Mouse (Mus musculus): ENCODE data around the gene Wfdc10. TPM values are rescaled to one million over a fixed set of nuclear protein-coding genes. Genes with fewer than 3 reads are reported as not detected.
"Not testable (repeated sequence)": the region's sequence is repeated elsewhere in the genome, so short reads cannot be mapped to it uniquely, and the experiment has no call there.

The Wfdc10 gene
- not detected in 2 replicates for polyA plus RNA-seq (2014; fragmentation: Nextera tagmentation; extraction: Ambion mirVana)

GRCm38 (mm10) chr2:164655858-164656257 is at the start of gene Wfdc10:
TSS of gene Wfdc10 (plus strand) at chr2:164656046.
- H3K9ac ChIP-seq (ENCODE audit: low read length): no peak within 1 kb of the TSS
- H3K9me3 ChIP-seq (ENCODE audit: control insufficient read depth, low read length): no peaks in the 10 kb centered on the region
- WGBS: 18% methylated on average over 11 of the region's 11 CpGs
- no peaks in the 10 kb centered on the region for H3K36me3 ChIP-seq (ENCODE audit: control insufficient read depth, insufficient read depth, low read length)
- no peak within 1 kb of the TSS for H3K4me3 ChIP-seq (ENCODE audit: low read depth, low read length)
- ATAC-seq (ENCODE audit: insufficient read depth, low FRiP score, low TSS enrichment) (no peak), DNase-seq (ENCODE audit: low spot score) (peak; percentile 65)
- H3K4me2 ChIP-seq (ENCODE audit: low read depth): no peak within 1 kb of the TSS
- no peaks in the 10 kb centered on the region for H3K27me3 ChIP-seq (ENCODE audit: control insufficient read depth, insufficient read depth, low read length)
- H3K4me1 ChIP-seq (ENCODE audit: control insufficient read depth, insufficient read depth, low read length): no peaks in the 10 kb centered on the region
- H3K27ac ChIP-seq (ENCODE audit: low read depth, low read length): no peak within 1 kb of the TSS

- no peaks in the 10 kb centered on the region for H3K36me3 ChIP-seq (ENCODE audit: control insufficient read depth, insufficient read depth, low read length)
- H3K4me2 ChIP-seq (ENCODE audit: low read depth): no peak overlapping the region
- H3K27ac ChIP-seq (ENCODE audit: low read depth, low read length): no peak overlapping the region
- no peak overlapping the region for H3K9ac ChIP-seq (ENCODE audit: low read length)
- H3K4me3 ChIP-seq (ENCODE audit: low read depth, low read length): no peak overlapping the region
- 78% methylated on average over 6 of the region's 6 CpGs for WGBS
- ATAC-seq (ENCODE audit: insufficient read depth, low FRiP score, low TSS enrichment) (no peak), DNase-seq (ENCODE audit: low spot score) (no peak)
- H3K9me3 ChIP-seq (ENCODE audit: control insufficient read depth, low read length): no peaks in the 10 kb centered on the region
- H3K27me3 ChIP-seq (ENCODE audit: control insufficient read depth, insufficient read depth, low read length): no peaks in the 10 kb centered on the region
- H3K4me1 ChIP-seq (ENCODE audit: control insufficient read depth, insufficient read depth, low read length): no peaks in the 10 kb centered on the region
Measured at GRCm38 (mm10) chr2:164608781-164609180, 47.1 kb upstream of the Wfdc10 start.

- H3K27me3 ChIP-seq (ENCODE audit: control insufficient read depth, insufficient read depth, low read length); H3K4me3 ChIP-seq (ENCODE audit: low read depth, low read length); H3K9me3 ChIP-seq (ENCODE audit: control insufficient read depth, low read length); H3K27ac ChIP-seq (ENCODE audit: low read depth, low read length); H3K9ac ChIP-seq (ENCODE audit: low read length); H3K4me2 ChIP-seq (ENCODE audit: low read depth); DNase-seq (ENCODE audit: low spot score); H3K4me1 ChIP-seq (ENCODE audit: control insufficient read depth, insufficient read depth, low read length); ATAC-seq (ENCODE audit: insufficient read depth, low FRiP score, low TSS enrichment); H3K36me3 ChIP-seq (ENCODE audit: control insufficient read depth, insufficient read depth, low read length): not testable (repeated sequence)
- WGBS: 74% methylated on average over 8 of the region's 8 CpGs
Measured at GRCm38 (mm10) chr2:164613471-164613870, 42.4 kb upstream of the Wfdc10 start, which contains the start of the genes Wfdc6b and Wfdc8. TSS of gene Wfdc6b (plus strand) at chr2:164613522. TSS of gene Wfdc8 (minus strand) at chr2:164613626.

GRCm38 (mm10) chr2:164615386-164615785 is 40.5 kb upstream of the Wfdc10 start:
- 86% methylated on average over 3 of the region's 3 CpGs for WGBS
- ATAC-seq (ENCODE audit: insufficient read depth, low FRiP score, low TSS enrichment): no peak
- Histone ChIP-seq H3K9ac (ENCODE audit: low read length) (no peak overlapping the region), H3K27me3 (ENCODE audit: control insufficient read depth, insufficient read depth, low read length) (no peaks in the 10 kb centered on the region), H3K4me3 (ENCODE audit: low read depth, low read length) (no peak overlapping the region), H3K4me2 (ENCODE audit: low read depth) (no peak overlapping the region), H3K9me3 (ENCODE audit: control insufficient read depth, low read length) (no peaks in the 10 kb centered on the region), H3K27ac (ENCODE audit: low read depth, low read length) (no peak overlapping the region), H3K4me1 (ENCODE audit: control insufficient read depth, insufficient read depth, low read length) (no peaks in the 10 kb centered on the region), H3K36me3 (ENCODE audit: control insufficient read depth, insufficient read depth, low read length) (no peaks in the 10 kb centered on the region)
- DNase-seq (ENCODE audit: low spot score): no peak

GRCm38 (mm10) chr2:164619050-164619449 is 36.8 kb upstream of the Wfdc10 start:
- Histone ChIP-seq H3K4me1 (ENCODE audit: control insufficient read depth, insufficient read depth, low read length) (no peaks in the 10 kb centered on the region), H3K36me3 (ENCODE audit: control insufficient read depth, insufficient read depth, low read length) (no peaks in the 10 kb centered on the region), H3K9ac (ENCODE audit: low read length) (no peak overlapping the region), H3K4me3 (ENCODE audit: low read depth, low read length) (no peak overlapping the region), H3K27me3 (ENCODE audit: control insufficient read depth, insufficient read depth, low read length) (no peaks in the 10 kb centered on the region), H3K9me3 (ENCODE audit: control insufficient read depth, low read length) (no peaks in the 10 kb centered on the region), H3K27ac (ENCODE audit: low read depth, low read length) (no peak overlapping the region), H3K4me2 (ENCODE audit: low read depth) (no peak overlapping the region)
- DNase-seq (ENCODE audit: low spot score): no peak
- WGBS: 82% methylated on average over 5 of the region's 5 CpGs
- ATAC-seq (ENCODE audit: insufficient read depth, low FRiP score, low TSS enrichment): no peak

- Histone ChIP-seq H3K4me3 (ENCODE audit: low read depth, low read length) (no peak overlapping the region), H3K4me1 (ENCODE audit: control insufficient read depth, insufficient read depth, low read length) (no peaks in the 10 kb centered on the region), H3K27ac (ENCODE audit: low read depth, low read length) (no peak overlapping the region), H3K9ac (ENCODE audit: low read length) (no peak overlapping the region), H3K36me3 (ENCODE audit: control insufficient read depth, insufficient read depth, low read length) (no peaks in the 10 kb centered on the region), H3K4me2 (ENCODE audit: low read depth) (no peak overlapping the region), H3K9me3 (ENCODE audit: control insufficient read depth, low read length) (no peaks in the 10 kb centered on the region), H3K27me3 (ENCODE audit: control insufficient read depth, insufficient read depth, low read length) (no peaks in the 10 kb centered on the region)
- 82% methylated on average over 4 of the region's 4 CpGs for WGBS
- no peak for DNase-seq (ENCODE audit: low spot score)
- no peak for ATAC-seq (ENCODE audit: insufficient read depth, low FRiP score, low TSS enrichment)
Measured at GRCm38 (mm10) chr2:164621775-164622174, 34.1 kb upstream of the Wfdc10 start.

GRCm38 (mm10) chr2:164635266-164635665 is 20.6 kb upstream of the Wfdc10 start:
- ATAC-seq (ENCODE audit: insufficient read depth, low FRiP score, low TSS enrichment) (no peak), DNase-seq (ENCODE audit: low spot score) (no peak)
- no peaks in the 10 kb centered on the region for H3K4me1 ChIP-seq (ENCODE audit: control insufficient read depth, insufficient read depth, low read length)
- H3K27me3 ChIP-seq (ENCODE audit: control insufficient read depth, insufficient read depth, low read length): no peaks in the 10 kb centered on the region
- no peak overlapping the region for H3K27ac ChIP-seq (ENCODE audit: low read depth, low read length)
- H3K4me2 ChIP-seq (ENCODE audit: low read depth): no peak overlapping the region
- no peaks in the 10 kb centered on the region for H3K36me3 ChIP-seq (ENCODE audit: control insufficient read depth, insufficient read depth, low read length)
- WGBS: 79% methylated on average over 9 of the region's 9 CpGs
- no peaks in the 10 kb centered on the region for H3K9me3 ChIP-seq (ENCODE audit: control insufficient read depth, low read length)
- H3K9ac ChIP-seq (ENCODE audit: low read length): no peak overlapping the region
- no peak overlapping the region for H3K4me3 ChIP-seq (ENCODE audit: low read depth, low read length)

GRCm38 (mm10) chr2:164638696-164639095 is 17.1 kb upstream of the Wfdc10 start, which contains the start of gene Wfdc16:
TSS of gene Wfdc16 (minus strand) at chr2:164638796.
- Histone ChIP-seq H3K4me3 (ENCODE audit: low read depth, low read length) (no peak within 1 kb of the TSS), H3K9ac (ENCODE audit: low read length) (no peak within 1 kb of the TSS)
- WGBS: 92% methylated on average over 3 of the region's 3 CpGs

GRCm38 (mm10) chr2:164641129-164641528 is 14.7 kb upstream of the Wfdc10 start:
- Histone ChIP-seq H3K27me3 (ENCODE audit: control insufficient read depth, insufficient read depth, low read length) (no peaks in the 10 kb centered on the region), H3K4me3 (ENCODE audit: low read depth, low read length) (no peak overlapping the region), H3K4me1 (ENCODE audit: control insufficient read depth, insufficient read depth, low read length) (no peaks in the 10 kb centered on the region), H3K27ac (ENCODE audit: low read depth, low read length) (no peak overlapping the region), H3K4me2 (ENCODE audit: low read depth) (no peak overlapping the region), H3K9me3 (ENCODE audit: control insufficient read depth, low read length) (no peaks in the 10 kb centered on the region), H3K9ac (ENCODE audit: low read length) (no peak overlapping the region), H3K36me3 (ENCODE audit: control insufficient read depth, insufficient read depth, low read length) (no peaks in the 10 kb centered on the region)
- no peak for ATAC-seq (ENCODE audit: insufficient read depth, low FRiP score, low TSS enrichment)
- DNase-seq (ENCODE audit: low spot score): no peak
- WGBS: 70% methylated on average over 7 of the region's 7 CpGs

More at GRCm38 (mm10) chr2:164638696-164639095, 17.1 kb upstream of the Wfdc10 start, which contains the start of gene Wfdc16:
- Histone ChIP-seq H3K4me2 (ENCODE audit: low read depth) (no peak within 1 kb of the TSS), H3K9me3 (ENCODE audit: control insufficient read depth, low read length) (no peaks in the 10 kb centered on the region), H3K36me3 (ENCODE audit: control insufficient read depth, insufficient read depth, low read length) (no peaks in the 10 kb centered on the region), H3K27me3 (ENCODE audit: control insufficient read depth, insufficient read depth, low read length) (no peaks in the 10 kb centered on the region), H3K4me1 (ENCODE audit: control insufficient read depth, insufficient read depth, low read length) (no peaks in the 10 kb centered on the region), H3K27ac (ENCODE audit: low read depth, low read length) (no peak within 1 kb of the TSS)
- DNase-seq (ENCODE audit: low spot score) (no peak), ATAC-seq (ENCODE audit: insufficient read depth, low FRiP score, low TSS enrichment) (no peak)

Data from neural tube, embryonic 11.5 days (tissue).